Mouse (Mus musculus) hindlimb bud, embryonic 11.5 days (tissue): ENCODE results near the gene Kdm8.

ENCODE experiments used
- DNase-seq: peaks from one replicate; pipeline ENCODE4 v3.0.0-alpha.2; 2012; ENCODE audit warnings: low read depth, low spot score; ENCODE audit errors: extremely low spot score

Kdm8 gene

DNA sequence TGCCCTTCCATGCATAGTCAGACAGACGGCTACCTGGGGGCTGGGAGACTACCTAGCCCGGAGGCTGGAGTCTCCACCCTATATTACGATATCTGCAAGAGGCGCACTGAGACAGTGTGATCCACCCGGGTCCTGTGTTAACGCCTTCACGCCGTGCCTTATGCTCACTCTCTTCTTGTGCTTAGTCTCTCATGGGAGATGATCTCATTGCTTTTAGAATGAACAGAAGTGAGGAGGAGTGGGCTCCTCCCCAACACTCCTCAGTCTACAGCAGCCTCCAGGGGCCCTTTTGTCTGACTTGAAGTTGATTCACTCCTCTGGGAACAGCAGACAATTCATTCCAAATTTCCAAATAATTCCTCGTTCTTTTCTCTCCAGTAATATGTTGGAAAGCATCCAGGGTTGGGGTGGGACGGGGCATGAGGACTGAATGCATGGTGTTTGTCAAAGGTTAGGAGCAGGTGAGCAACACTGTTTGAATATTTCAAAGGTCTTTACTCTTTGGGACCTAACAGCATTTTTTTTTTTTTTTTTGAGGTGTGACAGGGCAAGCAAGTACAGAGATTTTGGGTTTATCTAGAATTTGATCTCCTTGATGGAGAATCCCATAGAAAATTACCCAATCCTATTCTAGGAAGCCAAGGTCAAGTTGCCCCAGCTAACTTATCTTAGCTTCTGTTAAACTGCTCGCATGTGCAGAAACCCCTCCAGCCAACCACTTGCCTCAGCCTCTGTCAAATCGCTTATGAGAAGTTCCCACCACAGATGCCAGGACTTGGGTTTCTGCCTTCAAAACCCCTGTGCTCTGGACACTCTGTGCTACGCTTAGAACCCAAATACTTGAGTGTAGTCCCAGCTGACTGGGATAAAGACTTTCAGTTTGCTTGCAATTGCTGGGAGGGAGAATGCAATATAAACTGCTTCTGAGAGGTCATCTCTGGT is 55.7 kb downstream of the Kdm8 start:
- DNase-seq = no peak

DNA sequence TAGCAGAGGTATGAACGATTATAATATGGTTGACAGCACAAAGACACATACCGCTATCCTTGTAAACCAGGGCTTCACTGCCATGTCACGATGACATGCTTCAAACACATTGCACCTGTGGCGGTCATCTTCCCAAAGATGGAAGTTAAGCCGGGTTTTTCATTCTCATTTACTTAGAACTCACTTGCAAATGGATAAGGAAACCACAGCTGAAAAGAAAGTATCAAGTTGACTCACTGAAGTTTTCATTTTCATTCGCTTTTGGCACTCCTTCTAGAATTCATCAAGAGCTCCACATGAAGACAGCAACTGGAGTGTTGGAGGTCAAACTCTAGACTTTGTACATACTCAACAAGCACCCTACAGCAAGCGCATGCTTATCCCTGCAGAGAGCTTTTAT is 56.4 kb downstream of the Kdm8 start:
- DNase-seq = no peak

DNA sequence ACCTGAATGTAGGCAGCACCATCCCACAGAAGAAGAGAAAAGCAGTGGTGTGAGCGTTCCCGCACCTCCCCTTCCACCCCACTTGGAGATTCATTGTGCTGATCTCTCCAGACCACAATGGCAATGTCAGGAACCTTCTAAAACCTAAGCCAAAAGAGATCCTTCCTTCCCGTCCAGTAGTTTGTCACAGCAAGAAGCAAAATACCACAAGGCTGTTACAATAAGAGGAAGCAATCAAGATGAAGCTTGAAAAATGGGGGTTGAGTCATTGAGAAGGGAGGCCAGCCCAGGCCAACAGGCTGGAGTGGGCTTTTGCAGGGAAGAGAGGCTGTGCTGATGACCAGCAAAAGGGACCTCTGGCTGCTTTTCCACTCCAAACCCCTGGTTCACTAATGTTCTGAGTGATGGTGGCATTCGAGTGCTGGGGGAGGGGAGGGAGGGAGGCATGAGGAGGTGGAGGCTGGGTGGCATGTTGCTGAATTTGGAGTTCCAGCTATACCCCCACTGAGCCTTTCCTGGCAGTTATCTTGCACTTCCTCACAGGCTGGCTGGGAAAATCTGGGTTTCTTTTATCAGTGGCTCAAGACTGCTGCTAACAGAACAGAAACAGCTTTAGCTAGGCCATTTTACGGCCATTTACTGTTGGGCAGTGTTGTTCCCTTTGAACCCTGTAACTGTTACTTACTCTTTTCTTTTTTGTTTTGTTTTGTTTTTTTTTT is 59.1 kb downstream of the Kdm8 start:
- DNase-seq = no peak

DNA sequence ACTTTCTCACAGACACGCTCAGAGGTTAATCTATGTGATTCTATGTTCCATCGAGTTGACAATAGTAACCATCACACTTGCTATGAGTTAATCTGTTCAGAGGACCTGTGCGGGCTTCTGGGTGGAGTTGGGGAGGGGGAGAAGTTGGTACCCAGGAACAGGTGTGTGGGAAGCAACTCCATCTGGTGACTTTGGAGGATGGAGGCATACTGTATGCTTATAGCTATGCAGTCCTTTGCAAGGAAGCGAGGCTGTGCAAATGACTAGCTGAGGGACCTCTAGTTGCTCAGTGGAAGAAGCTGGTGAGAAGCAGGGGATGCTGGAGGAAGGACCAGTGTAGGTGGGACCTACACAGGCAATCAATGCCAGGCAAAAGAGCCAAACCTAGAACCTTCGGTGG is 60.1 kb downstream of the Kdm8 start:
- no peak for DNase-seq

DNA sequence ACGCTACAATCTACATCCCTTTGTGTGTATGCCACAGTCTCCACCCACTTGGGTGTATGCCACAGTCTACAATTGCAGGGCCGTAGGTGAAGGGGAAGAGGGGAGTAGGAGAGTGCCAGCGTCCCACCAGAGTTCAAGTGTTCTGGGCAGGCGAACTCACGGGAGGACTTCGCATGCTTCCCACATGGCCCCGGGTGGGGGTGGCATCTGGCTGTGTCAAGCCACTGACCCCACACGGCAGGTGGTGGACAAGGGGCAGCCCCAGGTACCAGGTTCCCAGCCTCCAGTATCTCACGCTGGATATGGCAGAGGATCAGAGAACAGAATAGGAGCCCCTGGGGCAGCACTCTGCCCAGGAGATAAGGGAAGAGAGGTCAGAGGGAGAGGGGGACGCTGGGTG is 61.1 kb downstream of the Kdm8 start:
- DNase-seq = no peak

DNA sequence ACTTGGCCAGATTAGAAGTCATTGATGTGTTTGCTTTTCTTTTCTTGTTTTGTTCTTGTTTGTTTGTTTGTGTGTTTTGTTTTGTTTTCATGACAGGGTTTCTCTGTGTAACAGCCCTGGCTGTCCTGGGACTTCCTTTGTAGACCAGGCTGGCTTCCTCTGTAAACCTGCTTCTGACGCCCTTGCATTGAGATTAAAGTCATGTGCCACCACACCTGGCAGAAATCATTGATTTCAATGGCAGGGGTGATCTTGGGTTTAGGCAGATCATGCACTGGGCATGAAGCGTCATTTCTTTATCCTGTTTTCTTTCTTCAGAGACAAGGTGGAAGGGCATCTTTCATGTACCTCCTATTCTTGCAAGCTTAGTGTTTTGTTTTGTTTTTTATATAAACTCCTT is 62.8 kb downstream of the Kdm8 start:
- DNase-seq = no peak

DNA sequence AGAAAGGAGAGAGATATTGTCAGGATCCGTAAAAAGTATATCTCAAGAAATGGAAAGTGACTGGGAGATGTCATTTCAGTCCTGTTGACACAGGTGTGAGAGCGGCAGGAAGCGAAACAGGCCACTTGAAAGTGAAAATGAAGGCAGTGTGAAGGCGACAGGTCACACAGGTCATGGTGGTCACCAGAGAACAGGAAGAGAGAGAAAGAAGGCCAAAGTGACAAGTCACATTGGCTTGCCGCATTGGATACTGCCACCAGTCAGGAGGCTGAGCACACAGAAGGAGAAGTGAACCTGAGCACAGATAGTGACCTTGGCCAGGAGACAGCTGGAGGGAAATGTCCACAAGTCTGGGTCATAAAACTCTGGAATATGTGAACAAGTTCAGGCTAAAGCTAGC is 67.0 kb downstream of the Kdm8 start:
- DNase-seq = no peak

DNA sequence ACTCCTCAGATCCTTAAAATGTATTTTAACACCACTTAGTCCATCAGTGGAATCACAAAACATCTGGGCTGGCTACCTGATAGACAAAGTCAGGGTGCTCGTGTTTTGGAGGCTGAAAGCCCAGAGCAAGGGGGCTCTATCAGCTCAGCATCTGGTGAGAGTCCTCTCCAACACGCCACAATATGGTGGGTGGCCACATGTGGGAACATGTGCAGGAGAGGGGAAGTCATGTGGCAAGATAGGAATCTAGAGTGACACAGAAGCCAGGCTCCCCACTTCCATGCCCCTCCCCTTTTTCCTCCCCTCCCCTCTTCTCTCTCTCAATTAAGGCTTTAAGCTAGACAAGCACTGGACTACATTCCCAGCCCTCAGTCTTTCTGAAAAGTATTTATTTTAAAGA is 67.4 kb downstream of the Kdm8 start:
- no peak for DNase-seq
